Mouse (Mus musculus): ENCODE data around the gene Il12rb1.

- TF ChIP-seq CTCF (IDR thresholded peaks at IDR 0.05; ENCODE audit: borderline replicate concordance, control insufficient read depth, extremely low read depth, insufficient read depth, low read length, poor library complexity): no peak
- TF ChIP-seq POLR2A (IDR thresholded peaks at IDR 0.05; ENCODE audit: control insufficient read depth, extremely low read depth, insufficient read depth, low read length, poor library complexity): no peak
These were observed 5.3 kb upstream of the Il12rb1 start for GRCm38 (mm10) chr8:70802786-70803510.

All from thymus, adult 2 months (tissue).